Mouse (Mus musculus) embryonic facial prominence, embryonic 10.5 days (tissue): Measurements from ENCODE around the gene Kctd17. TPM values are rescaled to one million over a fixed set of nuclear protein-coding genes. Genes with fewer than 3 reads are reported as not detected.

ENCODE experiments used
- DNase-seq: peaks from one replicate; pipeline ENCODE4 v3.0.0-alpha.2; 2017; ENCODE audit warnings: low spot score
- H3K27ac ChIP-seq: fragments of 300-500 bp; sonication (generic); replicated peaks from 2 replicates; pipeline ENCODE4 v1.5.1; 2016; ENCODE audit warnings: mild to moderate bottlenecking
- H3K27me3 ChIP-seq: fragments of 300-500 bp; sonication (generic); replicated peaks from 2 replicates; pipeline ENCODE4 v1.6.1; 2016; ENCODE audit warnings: low read depth, mild to moderate bottlenecking; ENCODE audit not compliant: poor library complexity, severe bottlenecking
- H3K36me3 ChIP-seq: fragments of 300-500 bp; sonication (generic); replicated peaks from 2 replicates; pipeline ENCODE4 v1.6.1; 2016; ENCODE audit warnings: mild to moderate bottlenecking, moderate library complexity
- H3K4me1 ChIP-seq: fragments of 300-500 bp; sonication (generic); 2 replicates; pipeline ENCODE4 v1.6.1; 2016
- H3K4me3 ChIP-seq: fragments of 300-500 bp; sonication (generic); 2 replicates; pipeline ENCODE4 v1.5.1; 2016; ENCODE audit warnings: mild to moderate bottlenecking, moderate library complexity
- H3K9me3 ChIP-seq: fragments of 300-500 bp; sonication (generic); 2 replicates; pipeline ENCODE4 v1.6.1; 2016; ENCODE audit warnings: mild to moderate bottlenecking
- WGBS: fragments of 180-500 bp; shearing (Covaris S2); methylation state at CpG from one replicate; pipeline ENCODE4 v1.1.7; 2016; 5-methylcytosine and 5-hydroxymethylcytosine counted together
- polyA plus RNA-seq: library from polyadenylated mRNA; unstranded; fragments of >200 nt; fragmentation: Nextera tagmentation; extraction: Ambion mirVana; gene quantifications from 2 replicates; pipeline ENCODE4 v1.2.1, GENCODE M21; 2016

Gene Kctd17
- 49.6 and 51.6 TPM in 2 replicates for polyA plus RNA-seq

DNA sequence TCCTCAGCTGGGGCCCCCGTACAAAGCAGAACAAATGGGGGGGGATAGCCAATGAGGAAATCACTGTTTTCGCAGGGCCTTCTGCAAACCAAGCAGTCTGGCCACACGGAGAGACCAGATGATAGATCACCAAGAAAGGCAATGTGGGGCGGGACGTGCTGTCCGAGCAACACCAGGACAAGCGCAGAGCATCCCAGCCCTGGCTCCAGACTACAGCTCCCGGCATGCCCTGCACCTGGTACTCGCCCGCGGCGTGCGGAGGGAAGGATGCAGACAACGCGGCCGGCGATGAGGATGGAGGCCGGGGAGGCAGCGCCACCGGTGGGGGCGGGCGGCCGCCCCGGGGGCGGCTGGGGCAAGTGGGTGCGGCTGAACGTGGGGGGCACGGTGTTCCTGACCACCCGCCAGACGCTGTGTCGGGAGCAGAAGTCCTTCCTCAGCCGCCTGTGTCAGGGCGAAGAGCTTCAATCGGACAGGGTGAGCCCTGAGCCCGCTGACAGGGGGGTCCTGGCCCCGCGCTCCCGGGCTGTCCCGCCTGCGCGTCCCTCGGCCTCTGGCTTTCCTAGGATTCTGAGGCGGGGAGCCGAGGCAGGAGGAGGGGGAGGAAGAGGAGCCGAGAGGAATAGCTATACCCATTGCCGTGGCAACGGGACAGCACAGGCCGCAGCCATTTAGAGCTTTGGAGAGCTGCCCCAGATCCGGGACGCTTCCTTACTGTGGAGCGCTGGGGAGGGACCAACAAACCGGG lies at the start of gene Kctd17:
Kctd17 (plus strand) TSS at position 174 of the 748 bp plus-strand sequence.
- Histone ChIP-seq H3K27me3 (0 out of 2 replicates have a peak, but pooled peaks cover 8% of the 10 kb centered on the region), H3K36me3 (peaks cover 35% of the 10 kb centered on the region), H3K4me1 (peaks cover 48% of the 10 kb centered on the region), H3K9me3 (no peaks in the 10 kb centered on the region), H3K4me3 (peak within 1 kb of the TSS; percentile 83), H3K27ac (peak within 1 kb of the TSS; percentile 88)
- WGBS: 2% methylated on average over 52 of the region's 52 CpGs
- peak; percentile 85 for DNase-seq

DNA sequence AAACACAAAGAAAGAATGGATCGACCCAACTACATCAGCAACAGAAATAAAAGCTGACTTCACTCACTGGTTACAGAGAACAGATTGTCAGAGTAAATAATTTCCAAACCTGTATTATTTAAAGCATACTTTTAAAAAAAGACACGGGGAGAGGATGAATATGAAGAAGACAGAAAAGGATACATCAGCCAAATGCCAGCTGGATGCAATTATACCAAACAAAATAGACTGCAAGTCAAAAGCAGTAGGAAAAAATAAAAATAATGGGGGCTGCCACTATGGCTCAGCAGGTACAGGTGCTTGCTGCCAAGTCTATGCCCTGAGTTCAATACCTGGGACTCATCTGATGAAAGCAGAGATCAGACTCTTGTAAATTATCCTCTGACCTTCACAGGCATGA lies 48.2 kb upstream of the Kctd17 start:
- Histone ChIP-seq H3K4me1 (no peaks in the 10 kb centered on the region; the same call in 1 of the 2 replicates), H3K9me3 (no peaks in the 10 kb centered on the region), H3K27me3 (no peaks in the 10 kb centered on the region), H3K4me3 (no peak overlapping the region), H3K27ac (no peak overlapping the region), H3K36me3 (no peaks in the 10 kb centered on the region)
- 81% methylated on average over 2 of the region's 2 CpGs for WGBS
- no peak for DNase-seq

DNA sequence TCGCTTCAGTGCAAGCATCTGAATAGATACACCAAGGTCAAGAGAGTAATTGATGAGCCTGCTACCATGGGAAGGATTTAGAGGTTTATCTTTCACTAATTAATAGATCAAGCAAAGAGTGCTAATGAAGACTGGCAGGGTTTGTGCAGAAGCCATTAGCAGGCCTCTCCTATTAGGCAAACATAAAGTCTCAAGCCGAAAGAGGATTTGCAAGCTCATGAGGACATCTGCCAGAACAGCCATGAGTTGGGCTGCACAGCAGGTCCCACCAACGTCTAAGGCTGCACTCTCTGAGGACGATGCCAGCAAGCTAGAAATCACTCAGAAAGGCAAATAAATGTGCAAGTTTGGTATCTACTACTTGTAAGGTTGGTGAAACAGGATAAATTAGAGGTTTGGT lies 47.6 kb upstream of the Kctd17 start:
- Histone ChIP-seq H3K4me1 (no peaks in the 10 kb centered on the region; the same call in 1 of the 2 replicates), H3K9me3 (no peaks in the 10 kb centered on the region), H3K27me3 (no peaks in the 10 kb centered on the region), H3K36me3 (no peaks in the 10 kb centered on the region), H3K4me3 (no peak overlapping the region), H3K27ac (no peak overlapping the region)
- no peak for DNase-seq
- 68% methylated on average over 4 of the region's 4 CpGs for WGBS

DNA sequence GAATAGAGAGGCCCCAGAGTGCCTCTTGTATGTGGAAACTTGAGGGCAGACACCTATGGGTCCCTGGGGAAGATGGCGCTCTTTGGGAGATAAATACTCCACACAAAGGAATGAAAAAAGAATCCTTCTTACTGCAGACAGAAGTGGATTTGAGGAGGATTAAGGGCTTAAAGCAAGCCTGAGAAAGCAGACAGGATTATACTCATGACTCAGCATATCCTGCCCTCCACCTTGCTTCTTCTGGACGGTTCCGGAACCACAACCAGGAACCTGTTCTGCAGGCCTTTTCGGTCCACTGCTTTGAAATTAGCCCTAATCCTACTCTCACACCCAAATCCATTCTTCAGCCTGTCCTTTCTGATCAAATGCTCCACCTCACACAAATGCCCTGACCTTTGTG lies 46.2 kb upstream of the Kctd17 start:
- Histone ChIP-seq H3K4me1 (no peaks in the 10 kb centered on the region; the same call in 1 of the 2 replicates), H3K9me3 (no peaks in the 10 kb centered on the region), H3K27me3 (no peaks in the 10 kb centered on the region), H3K36me3 (no peaks in the 10 kb centered on the region), H3K4me3 (no peak overlapping the region), H3K27ac (no peak overlapping the region)
- DNase-seq: no peak
- WGBS: 83% methylated on average over 4 of the region's 4 CpGs

DNA sequence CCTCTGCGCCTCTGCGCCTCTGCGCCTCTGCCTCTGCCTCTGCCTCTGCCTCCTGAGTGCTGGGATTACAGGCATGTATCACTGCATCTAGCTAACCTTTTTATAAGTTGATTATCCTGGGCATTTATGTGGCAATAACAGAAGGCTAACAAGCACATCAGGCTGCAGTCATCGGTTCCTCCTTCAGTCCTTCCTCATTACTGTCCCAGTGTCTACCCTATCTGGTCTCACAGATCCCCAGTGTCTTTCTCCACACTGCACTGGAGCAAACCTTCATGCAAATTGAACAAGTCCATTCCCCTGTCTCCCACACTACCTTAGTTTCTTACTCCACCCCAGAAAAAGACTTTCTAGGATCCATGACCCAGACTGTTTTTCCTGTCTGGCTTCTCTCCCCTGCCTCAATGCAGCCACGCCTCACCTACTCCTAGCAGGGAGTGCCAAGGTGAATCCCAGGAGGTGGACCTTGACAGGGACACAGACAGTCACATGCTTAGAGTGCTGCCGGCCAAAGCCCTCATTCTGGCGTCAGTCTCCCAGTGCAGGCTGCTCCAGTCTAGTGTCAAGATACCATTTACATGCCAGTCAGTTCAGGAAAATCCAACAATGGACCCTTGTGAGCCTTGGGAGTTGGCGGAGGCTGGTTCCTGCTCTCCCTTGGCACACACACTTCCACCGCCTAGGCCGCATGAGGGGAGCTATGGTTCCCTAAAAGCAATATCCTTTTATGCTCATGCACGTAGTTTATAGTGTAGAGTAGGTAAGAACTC lies 44.7 kb upstream of the Kctd17 start:
- no peaks in the 10 kb centered on the region for H3K36me3 ChIP-seq
- H3K27ac ChIP-seq: no peak overlapping the region
- no peaks in the 10 kb centered on the region for H3K9me3 ChIP-seq
- no peaks in the 10 kb centered on the region for H3K27me3 ChIP-seq
- no peak overlapping the region for H3K4me3 ChIP-seq
- no peak for DNase-seq
- H3K4me1 ChIP-seq: no peaks in the 10 kb centered on the region; the same call in 1 of the 2 replicates
- 73% methylated on average over 11 of the region's 11 CpGs for WGBS

DNA sequence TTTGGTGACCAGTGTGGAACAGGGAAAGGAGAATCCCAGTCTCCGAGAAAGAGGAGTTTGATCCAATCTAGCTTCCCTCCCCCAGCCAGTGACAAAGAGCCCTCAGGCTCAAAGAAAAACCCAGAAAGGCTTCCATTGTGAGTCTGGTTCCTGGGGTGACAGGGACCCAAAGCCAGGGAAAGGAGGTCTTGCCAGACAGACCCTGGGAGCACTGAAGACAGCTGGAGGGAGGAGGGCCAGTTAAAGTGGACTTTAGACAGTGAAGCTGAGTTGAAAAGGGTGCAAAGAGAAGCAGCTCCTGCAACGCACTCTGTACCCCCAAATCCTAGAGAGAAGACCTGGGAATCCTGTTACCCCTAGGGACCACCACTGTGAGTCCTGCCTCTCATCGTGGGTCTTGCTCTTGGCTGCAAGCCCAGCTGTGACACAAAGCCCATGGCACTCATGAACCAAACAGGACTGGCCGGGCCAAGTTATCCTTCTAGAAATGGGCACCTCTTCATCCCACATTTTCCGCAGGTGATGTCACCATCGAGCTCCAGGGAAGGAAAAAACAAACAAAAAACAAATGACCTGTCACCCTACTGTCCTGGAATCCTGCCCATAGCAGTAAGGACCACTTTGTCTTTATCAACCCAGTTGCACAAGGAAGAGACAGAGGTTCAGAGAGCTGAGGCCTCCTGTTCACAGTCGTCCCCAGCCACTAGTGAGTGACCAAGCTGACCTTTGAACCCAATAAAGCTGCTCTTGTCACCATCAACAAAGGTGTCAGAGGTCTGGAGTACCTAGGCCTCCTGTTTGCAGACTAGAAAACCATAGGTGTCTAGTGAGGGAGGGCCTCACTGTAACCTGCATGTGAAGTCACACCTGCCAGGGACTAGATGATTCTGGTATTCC lies 43.9 kb upstream of the Kctd17 start:
- WGBS: 73% methylated on average over 7 of the region's 7 CpGs

DNA sequence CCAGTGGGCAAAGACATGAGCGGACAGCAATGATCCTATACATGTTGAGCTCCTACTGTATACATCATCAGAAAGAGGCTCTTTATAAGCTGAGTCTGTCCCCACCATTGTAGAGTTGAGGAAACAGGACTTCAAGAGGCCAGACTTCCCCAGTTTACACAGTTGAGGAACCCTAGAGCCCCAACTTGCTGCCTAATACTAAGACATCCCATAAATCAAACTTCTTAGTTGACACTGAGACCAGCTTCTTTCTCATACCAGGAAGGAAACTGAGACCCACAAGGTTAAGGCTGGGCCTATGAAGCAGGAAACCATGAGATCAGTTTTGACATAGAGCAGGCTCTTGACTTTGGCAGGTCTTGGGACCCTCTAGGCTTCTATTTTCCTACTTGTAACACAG lies 42.8 kb upstream of the Kctd17 start:
- no peak overlapping the region for H3K4me3 ChIP-seq
- 86% methylated on average over 1 of the region's 1 CpGs for WGBS
- no peak for DNase-seq
- no peak overlapping the region for H3K27ac ChIP-seq
- H3K9me3 ChIP-seq: no peaks in the 10 kb centered on the region
- H3K4me1 ChIP-seq: no peaks in the 10 kb centered on the region; the same call in 1 of the 2 replicates
- H3K27me3 ChIP-seq: no peaks in the 10 kb centered on the region
- no peaks in the 10 kb centered on the region for H3K36me3 ChIP-seq

More for the DNA sequence above, 43.9 kb upstream of the Kctd17 start:
- H3K27ac ChIP-seq: no peak overlapping the region
- no peak overlapping the region for H3K4me3 ChIP-seq
- H3K36me3 ChIP-seq: no peaks in the 10 kb centered on the region
- H3K9me3 ChIP-seq: no peaks in the 10 kb centered on the region
- no peak for DNase-seq
- no peaks in the 10 kb centered on the region for H3K27me3 ChIP-seq
- no peaks in the 10 kb centered on the region; the same call in 1 of the 2 replicates for H3K4me1 ChIP-seq

DNA sequence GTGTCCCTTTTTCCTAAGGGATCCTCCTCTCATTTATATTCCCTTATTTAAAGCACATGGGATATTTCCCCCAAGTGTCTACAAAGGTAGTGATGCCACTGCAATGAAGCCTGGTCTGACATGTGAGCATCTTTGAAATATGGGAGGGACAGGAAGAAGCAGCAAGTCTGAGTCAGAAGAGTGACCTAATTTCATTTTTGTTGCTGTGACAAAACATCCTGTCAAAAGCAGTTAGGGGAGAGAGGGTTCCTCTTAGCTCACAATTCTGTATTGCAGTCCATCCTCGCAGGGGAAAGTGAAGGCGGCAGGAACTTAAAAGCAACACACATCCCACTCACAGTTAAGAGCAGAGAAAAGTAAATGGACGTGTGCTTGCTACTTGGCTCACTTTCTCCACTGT lies 37.5 kb upstream of the Kctd17 start:
- Histone ChIP-seq H3K4me3 (no peak overlapping the region), H3K9me3 (no peaks in the 10 kb centered on the region), H3K27me3 (no peaks in the 10 kb centered on the region), H3K4me1 (no peaks in the 10 kb centered on the region), H3K27ac (no peak overlapping the region), H3K36me3 (no peaks in the 10 kb centered on the region)
- no peak for DNase-seq
- 86% methylated on average over 3 of the region's 3 CpGs for WGBS

DNA sequence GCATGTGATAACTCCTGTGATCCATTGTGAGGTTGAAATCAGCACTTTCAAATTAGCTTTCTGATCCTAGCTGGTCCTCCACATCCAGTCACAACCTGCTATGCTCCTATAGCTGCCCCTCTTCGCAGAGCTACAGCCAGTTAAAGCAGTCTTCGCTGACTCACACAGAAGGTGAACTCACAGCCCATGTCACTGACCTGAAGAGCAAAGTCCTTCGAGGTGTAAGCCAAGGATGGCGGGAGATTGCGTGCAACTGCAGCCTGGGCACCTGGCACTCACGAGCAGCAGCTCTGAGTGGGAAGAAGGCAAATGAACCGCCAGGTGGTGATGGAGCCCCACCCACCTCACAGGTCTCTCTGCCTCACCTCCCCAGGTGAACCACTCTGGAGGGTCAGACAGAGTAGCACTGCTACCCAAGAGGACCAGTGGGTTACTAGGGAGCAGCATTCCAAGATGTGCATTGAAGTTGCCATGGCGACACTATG lies 32.8 kb upstream of the Kctd17 start, which contains the start of gene Tex33:
Tex33 (minus strand) TSS at position 435 of the 485 bp plus-strand sequence.
- no peak for DNase-seq
- H3K27me3 ChIP-seq: no peaks in the 10 kb centered on the region
- H3K9me3 ChIP-seq: no peaks in the 10 kb centered on the region
- H3K36me3 ChIP-seq: no peaks in the 10 kb centered on the region
- H3K4me3 ChIP-seq: no peak within 1 kb of the TSS
- H3K4me1 ChIP-seq: no peaks in the 10 kb centered on the region
- 80% methylated on average over 8 of the region's 8 CpGs for WGBS
- H3K27ac ChIP-seq: no peak within 1 kb of the TSS

DNA sequence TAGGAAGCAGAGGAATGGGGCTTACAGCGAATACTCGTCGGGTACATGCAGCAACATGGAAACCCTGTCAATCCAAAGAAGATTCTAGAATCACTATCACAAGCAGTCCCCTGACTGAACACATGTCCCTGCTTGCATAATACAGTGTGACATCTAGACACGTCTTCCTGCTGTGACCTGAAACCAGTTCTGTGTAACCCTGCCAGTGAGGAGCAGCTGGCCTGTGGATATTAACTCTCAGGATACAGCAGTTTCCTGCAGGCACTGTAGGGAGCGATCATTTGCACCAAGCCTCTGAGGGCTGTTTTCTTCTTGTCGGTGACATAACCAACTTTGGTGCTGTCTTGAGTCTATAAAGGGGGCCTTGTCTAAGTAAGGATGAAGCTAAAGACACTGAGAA lies 27.0 kb upstream of the Kctd17 start:
- H3K27me3 ChIP-seq: peaks cover 9% of the 10 kb centered on the region; the same call in 1 of the 2 replicates
- peaks cover 40% of the 10 kb centered on the region for H3K4me1 ChIP-seq
- WGBS: 78% methylated on average over 6 of the region's 6 CpGs
- DNase-seq: no peak
- no peak overlapping the region for H3K27ac ChIP-seq
- no peak overlapping the region for H3K4me3 ChIP-seq
- no peaks in the 10 kb centered on the region for H3K36me3 ChIP-seq
- no peaks in the 10 kb centered on the region for H3K9me3 ChIP-seq

DNA sequence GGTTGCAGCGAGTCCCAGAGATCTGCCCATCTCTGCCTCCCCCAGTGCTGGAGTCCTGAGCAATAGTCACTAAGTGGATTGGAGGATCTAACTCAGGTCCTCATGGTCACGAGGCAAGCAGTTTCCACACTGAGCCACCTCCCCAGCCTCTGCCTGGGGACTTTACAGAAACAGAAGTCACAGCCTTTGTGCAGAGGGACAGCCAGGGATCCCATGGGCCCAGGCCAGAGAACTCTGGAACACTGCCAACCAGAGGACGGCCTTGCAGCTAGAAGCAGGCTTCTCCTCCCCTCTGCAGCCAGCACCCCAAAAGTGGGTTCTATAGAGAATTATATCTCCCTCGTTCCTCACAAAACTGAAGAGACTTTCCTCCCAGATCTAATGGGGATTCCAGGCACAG lies 26.4 kb upstream of the Kctd17 start:
- H3K27me3 ChIP-seq: peaks cover 9% of the 10 kb centered on the region; the same call in 1 of the 2 replicates
- no peak for DNase-seq
- H3K4me3 ChIP-seq: no peak overlapping the region
- 82% methylated on average over 4 of the region's 4 CpGs for WGBS
- no peaks in the 10 kb centered on the region for H3K36me3 ChIP-seq
- H3K4me1 ChIP-seq: peaks cover 45% of the 10 kb centered on the region
- 0 out of 2 replicates have a peak overlapping the region, but pooled peaks have one; percentile 26 for H3K27ac ChIP-seq
- H3K9me3 ChIP-seq: no peaks in the 10 kb centered on the region

DNA sequence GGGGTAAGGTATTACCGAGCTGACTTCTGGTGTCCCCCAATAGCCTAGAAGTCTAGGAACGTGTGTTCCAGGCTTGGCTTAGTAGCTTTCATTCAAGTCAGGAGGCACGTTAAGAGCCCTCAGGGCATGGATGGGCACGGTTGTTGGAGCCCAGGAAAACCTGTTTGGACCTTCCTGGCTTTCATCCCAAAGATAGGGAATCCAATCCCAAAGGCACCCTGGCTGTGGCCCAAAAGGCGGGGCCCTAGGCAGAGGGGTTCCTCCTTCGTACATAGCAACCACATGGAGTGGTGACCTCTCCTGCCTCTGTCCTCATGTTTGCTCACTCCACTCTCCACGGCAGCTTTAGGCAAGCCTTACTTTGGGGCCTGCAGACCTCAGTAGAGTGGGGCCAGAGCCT lies 25.9 kb upstream of the Kctd17 start:
- H3K27ac ChIP-seq: no peak overlapping the region
- H3K9me3 ChIP-seq: no peaks in the 10 kb centered on the region
- 78% methylated on average over 7 of the region's 7 CpGs for WGBS
- H3K4me1 ChIP-seq: peaks cover 50% of the 10 kb centered on the region
- no peak for DNase-seq
- no peaks in the 10 kb centered on the region for H3K36me3 ChIP-seq
- H3K4me3 ChIP-seq: no peak overlapping the region
- peaks cover 9% of the 10 kb centered on the region; the same call in 1 of the 2 replicates for H3K27me3 ChIP-seq
